Mouse (Mus musculus): ENCODE measurements around the gene Gemin8.

Gene Gemin8

GRCm38 (mm10) chrX:166230515-166231267 is 60.4 kb downstream of the Gemin8 start:
- DNase-seq (ENCODE audit: low spot score in 2 of 2), result no peak

- no peak for DNase-seq (ENCODE audit: low spot score in 2 of 2)
These were observed 65.9 kb downstream of the Gemin8 start for GRCm38 (mm10) chrX:166236131-166236530.

- peak; percentile 15 to 16 for DNase-seq (ENCODE audit: low spot score in 2 of 2)
These were observed 68.7 kb downstream of the Gemin8 start, which contains the start of gene Gpm6b for GRCm38 (mm10) chrX:166238831-166239460. Gpm6b (plus strand) TSS chrX:166238911.

- DNase-seq (ENCODE audit: low spot score in 2 of 2), result no peak
These were observed 69.3 kb downstream of the Gemin8 start for GRCm38 (mm10) chrX:166239520-166239919.

Measured in urinary bladder, adult 18-20 months (tissue).